Mouse (Mus musculus): ENCODE data around the gene Chdh. TPM values are rescaled to one million over a fixed set of nuclear protein-coding genes. Genes with fewer than 3 reads are reported as not detected.
A peak's percentile ranks its signal among the peaks of the same experiment; 100 is the strongest.

The Chdh gene
- polyA plus RNA-seq, 1 experiment from 2014 or later: not detected

GRCm38 (mm10) chr14:30018463-30018801 lies 9.6 kb downstream of the Chdh start:
- ATAC-seq (ENCODE audit: low FRiP score) (no peak), DNase-seq (ENCODE audit: low spot score) (no peak)
- no peak overlapping the region for H3K27ac ChIP-seq (ENCODE audit: low read depth, low read length)
- no peak overlapping the region for H3K4me2 ChIP-seq (replicated peaks; ENCODE audit: low read depth, low read length)
- WGBS: 87% methylated on average over 4 of the region's 4 CpGs
- H3K27me3 ChIP-seq (ENCODE audit: control insufficient read depth, insufficient read depth, low read length): no peaks in the 10 kb centered on the region
- H3K36me3 ChIP-seq (ENCODE audit: control insufficient read depth, insufficient read depth, low read length): no peaks in the 10 kb centered on the region
- H3K4me3 ChIP-seq (ENCODE audit: low read depth, low read length): no peak overlapping the region
- H3K4me1 ChIP-seq (replicated peaks; ENCODE audit: control insufficient read depth, insufficient read depth, low read length): no peaks in the 10 kb centered on the region
- H3K9ac ChIP-seq (ENCODE audit: low read depth, low read length): no peak overlapping the region
- no peaks in the 10 kb centered on the region for H3K9me3 ChIP-seq (ENCODE audit: control insufficient read depth, low read length)

- ATAC-seq (ENCODE audit: low FRiP score) (no peak), DNase-seq (ENCODE audit: low spot score) (no peak)
- Histone ChIP-seq H3K9ac (ENCODE audit: low read depth, low read length) (no peak overlapping the region), H3K4me3 (ENCODE audit: low read depth, low read length) (no peak overlapping the region), H3K36me3 (ENCODE audit: control insufficient read depth, insufficient read depth, low read length) (no peaks in the 10 kb centered on the region), H3K4me2 (replicated peaks; ENCODE audit: low read depth, low read length) (no peak overlapping the region), H3K4me1 (replicated peaks; ENCODE audit: control insufficient read depth, insufficient read depth, low read length) (no peaks in the 10 kb centered on the region), H3K27me3 (ENCODE audit: control insufficient read depth, insufficient read depth, low read length) (no peaks in the 10 kb centered on the region), H3K9me3 (ENCODE audit: control insufficient read depth, low read length) (no peaks in the 10 kb centered on the region), H3K27ac (ENCODE audit: low read depth, low read length) (no peak overlapping the region)
- whole genome bisulfite sequencing: 96% methylated on average over 6 of the region's 6 CpGs
These were observed 10.0 kb downstream of the Chdh start for GRCm38 (mm10) chr14:30018846-30019245.

- DNase-seq (ENCODE audit: low spot score) (no peak), ATAC-seq (ENCODE audit: low FRiP score) (no peak)
- Histone ChIP-seq H3K9me3 (ENCODE audit: control insufficient read depth, low read length) (no peaks in the 10 kb centered on the region), H3K4me1 (replicated peaks; ENCODE audit: control insufficient read depth, insufficient read depth, low read length) (no peaks in the 10 kb centered on the region), H3K27me3 (ENCODE audit: control insufficient read depth, insufficient read depth, low read length) (no peaks in the 10 kb centered on the region), H3K9ac (ENCODE audit: low read depth, low read length) (no peak overlapping the region), H3K36me3 (ENCODE audit: control insufficient read depth, insufficient read depth, low read length) (no peaks in the 10 kb centered on the region), H3K4me3 (ENCODE audit: low read depth, low read length) (no peak overlapping the region), H3K27ac (ENCODE audit: low read depth, low read length) (no peak overlapping the region), H3K4me2 (replicated peaks; ENCODE audit: low read depth, low read length) (no peak overlapping the region)
- 92% methylated on average over 8 of the region's 8 CpGs for WGBS
These were observed 10.6 kb downstream of the Chdh start for GRCm38 (mm10) chr14:30019375-30019774.

- Histone ChIP-seq H3K36me3 (ENCODE audit: control insufficient read depth, insufficient read depth, low read length) (no peaks in the 10 kb centered on the region), H3K4me1 (replicated peaks; ENCODE audit: control insufficient read depth, insufficient read depth, low read length) (no peaks in the 10 kb centered on the region), H3K9ac (ENCODE audit: low read depth, low read length) (no peak overlapping the region), H3K9me3 (ENCODE audit: control insufficient read depth, low read length) (no peaks in the 10 kb centered on the region), H3K4me3 (ENCODE audit: low read depth, low read length) (no peak overlapping the region), H3K27me3 (ENCODE audit: control insufficient read depth, insufficient read depth, low read length) (no peaks in the 10 kb centered on the region), H3K27ac (ENCODE audit: low read depth, low read length) (no peak overlapping the region), H3K4me2 (replicated peaks; ENCODE audit: low read depth, low read length) (no peak overlapping the region)
- 57% methylated on average over 9 of the region's 9 CpGs for WGBS
- DNase-seq (ENCODE audit: low spot score) (no peak), ATAC-seq (ENCODE audit: low FRiP score) (no peak)
These were observed 11.2 kb downstream of the Chdh start for GRCm38 (mm10) chr14:30019792-30020575.

GRCm38 (mm10) chr14:30022471-30022870 lies 13.6 kb downstream of the Chdh start:
- 87% methylated on average over 6 of the region's 6 CpGs for WGBS
- DNase-seq (ENCODE audit: low spot score) (no peak), ATAC-seq (ENCODE audit: low FRiP score) (no peak)
- Histone ChIP-seq H3K36me3 (ENCODE audit: control insufficient read depth, insufficient read depth, low read length) (no peaks in the 10 kb centered on the region), H3K27ac (ENCODE audit: low read depth, low read length) (no peak overlapping the region), H3K9me3 (ENCODE audit: control insufficient read depth, low read length) (no peaks in the 10 kb centered on the region), H3K4me2 (replicated peaks; ENCODE audit: low read depth, low read length) (no peak overlapping the region), H3K4me3 (ENCODE audit: low read depth, low read length) (no peak overlapping the region), H3K27me3 (ENCODE audit: control insufficient read depth, insufficient read depth, low read length) (no peaks in the 10 kb centered on the region), H3K4me1 (replicated peaks; ENCODE audit: control insufficient read depth, insufficient read depth, low read length) (no peaks in the 10 kb centered on the region), H3K9ac (ENCODE audit: low read depth, low read length) (no peak overlapping the region)

GRCm38 (mm10) chr14:30024387-30024786 lies 15.6 kb downstream of the Chdh start:
- Histone ChIP-seq H3K9me3 (ENCODE audit: control insufficient read depth, low read length) (no peaks in the 10 kb centered on the region), H3K27ac (ENCODE audit: low read depth, low read length) (no peak overlapping the region), H3K4me2 (replicated peaks; ENCODE audit: low read depth, low read length) (no peak overlapping the region), H3K27me3 (ENCODE audit: control insufficient read depth, insufficient read depth, low read length) (no peaks in the 10 kb centered on the region), H3K36me3 (ENCODE audit: control insufficient read depth, insufficient read depth, low read length) (no peaks in the 10 kb centered on the region), H3K4me1 (replicated peaks; ENCODE audit: control insufficient read depth, insufficient read depth, low read length) (no peaks in the 10 kb centered on the region), H3K9ac (ENCODE audit: low read depth, low read length) (no peak overlapping the region), H3K4me3 (ENCODE audit: low read depth, low read length) (no peak overlapping the region)
- no peak for DNase-seq (ENCODE audit: low spot score)
- WGBS: 80% methylated on average over 7 of the region's 7 CpGs
- no peak for ATAC-seq (ENCODE audit: low FRiP score)

GRCm38 (mm10) chr14:30027378-30027777 lies 18.6 kb downstream of the Chdh start:
- Histone ChIP-seq H3K4me1 (replicated peaks; ENCODE audit: control insufficient read depth, insufficient read depth, low read length) (no peaks in the 10 kb centered on the region), H3K9ac (ENCODE audit: low read depth, low read length) (no peak overlapping the region), H3K9me3 (ENCODE audit: control insufficient read depth, low read length) (no peaks in the 10 kb centered on the region), H3K27me3 (ENCODE audit: control insufficient read depth, insufficient read depth, low read length) (no peaks in the 10 kb centered on the region), H3K36me3 (ENCODE audit: control insufficient read depth, insufficient read depth, low read length) (no peaks in the 10 kb centered on the region), H3K27ac (ENCODE audit: low read depth, low read length) (no peak overlapping the region), H3K4me2 (replicated peaks; ENCODE audit: low read depth, low read length) (no peak overlapping the region), H3K4me3 (ENCODE audit: low read depth, low read length) (no peak overlapping the region)
- ATAC-seq (ENCODE audit: low FRiP score) (no peak), DNase-seq (ENCODE audit: low spot score) (peak; percentile 10)
- WGBS: 39% methylated on average over 2 of the region's 2 CpGs

GRCm38 (mm10) chr14:30033405-30033804 lies 24.6 kb downstream of the Chdh start:
- H3K9ac ChIP-seq (ENCODE audit: low read depth, low read length): no peak overlapping the region
- no peaks in the 10 kb centered on the region for H3K36me3 ChIP-seq (ENCODE audit: control insufficient read depth, insufficient read depth, low read length)
- DNase-seq (ENCODE audit: low spot score) (no peak), ATAC-seq (ENCODE audit: low FRiP score) (no peak)
- H3K4me3 ChIP-seq (ENCODE audit: low read depth, low read length): no peak overlapping the region
- H3K27me3 ChIP-seq (ENCODE audit: control insufficient read depth, insufficient read depth, low read length): no peaks in the 10 kb centered on the region
- no peak overlapping the region for H3K4me2 ChIP-seq (replicated peaks; ENCODE audit: low read depth, low read length)
- WGBS: 72% methylated on average over 8 of the region's 8 CpGs
- H3K4me1 ChIP-seq (replicated peaks; ENCODE audit: control insufficient read depth, insufficient read depth, low read length): no peaks in the 10 kb centered on the region
- H3K27ac ChIP-seq (ENCODE audit: low read depth, low read length): no peak overlapping the region
- H3K9me3 ChIP-seq (ENCODE audit: control insufficient read depth, low read length): no peaks in the 10 kb centered on the region

GRCm38 (mm10) chr14:30038431-30038830 lies 29.6 kb downstream of the Chdh start:
- H3K4me3 ChIP-seq (ENCODE audit: low read depth, low read length): no peak overlapping the region
- no peak for ATAC-seq (ENCODE audit: low FRiP score)
- no peaks in the 10 kb centered on the region for H3K9me3 ChIP-seq (ENCODE audit: control insufficient read depth, low read length)
- no peak overlapping the region for H3K27ac ChIP-seq (ENCODE audit: low read depth, low read length)
- DNase-seq (ENCODE audit: low spot score): no peak
- H3K4me1 ChIP-seq (replicated peaks; ENCODE audit: control insufficient read depth, insufficient read depth, low read length): no peaks in the 10 kb centered on the region
- 91% methylated on average over 18 of the region's 18 CpGs for WGBS
- no peaks in the 10 kb centered on the region for H3K27me3 ChIP-seq (ENCODE audit: control insufficient read depth, insufficient read depth, low read length)
- H3K36me3 ChIP-seq (ENCODE audit: control insufficient read depth, insufficient read depth, low read length): no peaks in the 10 kb centered on the region
- H3K4me2 ChIP-seq (replicated peaks; ENCODE audit: low read depth, low read length): no peak overlapping the region
- no peak overlapping the region for H3K9ac ChIP-seq (ENCODE audit: low read depth, low read length)
